Mouse (Mus musculus) right cerebral cortex, adult 2 months (tissue): ENCODE measurements around the gene Sh3pxd2a.

Experiments
- DNase-seq, 2 experiments: peaks; one replicate each; pipeline ENCODE4 v3.0.0; 2021 to 2022; ENCODE audit warnings: low spot score in 2 of 2

The Sh3pxd2a gene

GRCm38 (mm10) chr19:47439726-47440434 lies 24.3 kb downstream of the Sh3pxd2a start:
- DNase-seq, result no peak

DNA sequence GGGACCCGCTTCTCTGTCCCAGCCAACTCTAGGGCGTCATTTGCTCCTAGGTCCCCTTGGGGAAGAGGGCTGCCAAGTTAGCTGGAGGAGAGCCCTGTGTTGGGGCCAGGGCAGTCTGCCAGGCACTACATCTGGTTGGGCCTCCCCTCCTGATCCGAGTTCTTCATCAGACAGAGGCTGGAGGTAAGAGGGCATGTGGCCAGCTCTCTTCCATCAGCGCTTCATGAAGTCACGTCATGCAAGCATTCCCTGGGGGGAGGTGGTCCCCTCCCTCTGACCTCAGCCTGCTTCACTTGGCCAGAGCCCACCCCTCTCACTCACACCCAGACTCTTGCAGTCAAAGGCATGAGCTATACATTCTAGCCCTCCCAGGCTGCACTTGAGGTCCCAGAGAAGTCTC lies 25.8 kb downstream of the Sh3pxd2a start:
- DNase-seq, result no peak

GRCm38 (mm10) chr19:47437040-47437439 lies 27.2 kb downstream of the Sh3pxd2a start:
- DNase-seq, result no peak

DNA sequence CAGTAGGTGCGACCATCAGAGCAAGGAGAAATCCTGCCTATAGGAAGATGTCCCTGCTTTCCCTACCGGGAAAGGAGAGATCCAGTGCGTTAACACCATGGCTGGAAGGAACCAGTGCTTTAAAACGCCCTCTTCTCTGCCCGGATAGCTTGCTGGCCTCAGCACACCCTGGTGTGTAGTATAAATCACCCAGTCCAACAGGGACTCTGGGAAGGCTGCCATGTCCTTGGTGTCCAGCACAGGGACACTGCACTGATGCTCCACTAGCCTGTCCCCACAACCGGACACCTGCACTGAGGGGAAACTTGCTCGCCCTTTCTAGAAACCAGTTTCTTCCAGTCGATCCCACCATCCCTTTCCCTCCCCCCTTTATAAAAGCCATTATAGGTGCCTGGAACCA lies 28.0 kb downstream of the Sh3pxd2a start:
- no peak for DNase-seq

GRCm38 (mm10) chr19:47434655-47435054 lies 29.5 kb downstream of the Sh3pxd2a start:
- no peak for DNase-seq

DNA sequence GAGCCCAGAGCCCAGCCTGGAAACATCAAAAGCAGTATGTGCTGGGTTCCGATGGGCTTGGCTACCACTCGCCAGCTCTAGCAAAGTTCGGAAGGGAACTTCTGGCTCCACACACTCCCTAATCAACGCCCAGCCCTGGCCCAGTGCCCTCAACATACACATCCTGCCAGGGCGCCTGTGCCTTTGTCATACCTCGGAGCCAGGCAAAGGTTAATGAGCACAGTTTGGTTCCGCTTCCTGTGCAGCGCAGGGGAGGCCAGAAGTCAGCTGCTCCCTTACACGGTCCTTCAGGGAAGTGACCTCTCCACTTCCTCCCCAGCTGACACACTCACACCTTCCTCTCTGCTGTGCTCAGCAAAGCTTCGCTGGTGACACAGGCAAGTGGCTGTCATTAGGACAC lies 31.9 kb downstream of the Sh3pxd2a start:
- DNase-seq, result no peak

DNA sequence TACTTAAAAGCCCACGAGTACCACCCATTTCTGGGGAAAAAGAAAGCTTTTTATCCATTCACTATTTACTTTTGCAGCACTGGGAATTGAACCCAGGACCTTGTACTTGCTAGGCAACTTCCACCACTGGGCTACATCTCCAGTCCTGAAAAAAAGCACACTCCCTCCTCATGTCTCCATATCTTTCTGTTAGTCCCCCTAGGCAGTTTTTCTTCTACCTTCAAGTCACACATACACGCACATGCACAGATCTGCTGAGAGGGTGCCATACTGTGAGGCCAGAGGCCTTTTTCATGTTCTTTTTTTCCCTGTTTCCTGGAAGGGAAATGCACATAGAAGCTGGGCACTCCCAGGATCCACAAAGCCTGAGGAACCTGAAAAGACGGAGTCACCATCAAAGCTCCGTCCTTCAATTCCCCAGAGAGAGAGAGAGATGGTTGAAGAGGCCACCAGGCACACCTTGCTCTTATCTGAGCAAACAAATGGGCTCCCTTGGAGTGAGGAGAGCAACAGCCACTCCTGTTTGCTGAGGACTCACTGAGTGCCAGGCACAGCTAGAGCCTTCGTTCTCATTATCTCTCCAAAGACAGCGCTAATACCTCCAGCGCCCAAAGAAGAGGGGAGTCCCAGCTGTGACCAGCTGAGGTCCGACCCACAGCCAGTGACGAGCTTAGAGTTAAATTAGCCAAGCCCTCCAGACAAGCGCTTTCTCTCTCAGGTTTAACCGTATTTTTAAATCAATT lies 32.8 kb downstream of the Sh3pxd2a start:
- no peak for DNase-seq

DNA sequence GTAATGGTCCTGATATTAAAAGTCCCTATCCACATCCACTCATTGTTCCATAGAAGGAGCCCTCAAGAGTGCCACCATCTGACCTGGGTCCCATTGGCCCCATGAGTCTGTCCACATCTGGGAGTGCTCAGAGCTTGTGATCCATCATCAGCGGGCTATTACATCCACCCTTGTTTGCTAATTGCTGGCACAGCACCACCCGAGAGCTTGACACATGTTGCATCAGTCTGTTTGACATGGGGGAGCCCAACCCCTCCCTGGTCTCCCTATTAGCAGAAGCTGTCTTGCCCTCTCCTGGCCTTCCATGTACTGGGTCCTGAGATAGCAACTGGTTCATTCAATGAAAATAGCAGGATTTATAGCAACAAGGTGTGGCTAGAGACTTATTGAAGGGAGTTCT lies 34.0 kb downstream of the Sh3pxd2a start:
- DNase-seq, result no peak

GRCm38 (mm10) chr19:47429245-47429644 lies 35.0 kb downstream of the Sh3pxd2a start:
- DNase-seq, result no peak

DNA sequence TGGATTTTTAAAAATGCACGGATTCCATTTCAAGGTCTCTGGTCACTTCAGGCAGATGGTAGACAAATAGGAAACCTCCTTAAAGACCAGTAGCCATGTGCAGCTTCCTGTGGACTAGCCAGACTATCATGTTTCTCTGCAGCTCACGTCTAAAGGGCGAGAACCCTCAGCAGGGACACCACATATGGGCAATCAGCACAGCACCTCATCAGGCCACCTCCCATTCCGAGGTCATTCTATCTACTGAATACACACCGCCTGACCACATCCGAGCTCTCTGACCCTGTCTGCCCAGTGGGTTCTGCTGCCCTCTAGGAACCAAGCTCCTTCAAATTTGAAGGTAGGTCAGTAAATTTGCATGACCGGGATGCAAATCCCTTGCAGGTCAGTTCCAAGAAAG lies 35.4 kb downstream of the Sh3pxd2a start:
- DNase-seq, result no peak

DNA sequence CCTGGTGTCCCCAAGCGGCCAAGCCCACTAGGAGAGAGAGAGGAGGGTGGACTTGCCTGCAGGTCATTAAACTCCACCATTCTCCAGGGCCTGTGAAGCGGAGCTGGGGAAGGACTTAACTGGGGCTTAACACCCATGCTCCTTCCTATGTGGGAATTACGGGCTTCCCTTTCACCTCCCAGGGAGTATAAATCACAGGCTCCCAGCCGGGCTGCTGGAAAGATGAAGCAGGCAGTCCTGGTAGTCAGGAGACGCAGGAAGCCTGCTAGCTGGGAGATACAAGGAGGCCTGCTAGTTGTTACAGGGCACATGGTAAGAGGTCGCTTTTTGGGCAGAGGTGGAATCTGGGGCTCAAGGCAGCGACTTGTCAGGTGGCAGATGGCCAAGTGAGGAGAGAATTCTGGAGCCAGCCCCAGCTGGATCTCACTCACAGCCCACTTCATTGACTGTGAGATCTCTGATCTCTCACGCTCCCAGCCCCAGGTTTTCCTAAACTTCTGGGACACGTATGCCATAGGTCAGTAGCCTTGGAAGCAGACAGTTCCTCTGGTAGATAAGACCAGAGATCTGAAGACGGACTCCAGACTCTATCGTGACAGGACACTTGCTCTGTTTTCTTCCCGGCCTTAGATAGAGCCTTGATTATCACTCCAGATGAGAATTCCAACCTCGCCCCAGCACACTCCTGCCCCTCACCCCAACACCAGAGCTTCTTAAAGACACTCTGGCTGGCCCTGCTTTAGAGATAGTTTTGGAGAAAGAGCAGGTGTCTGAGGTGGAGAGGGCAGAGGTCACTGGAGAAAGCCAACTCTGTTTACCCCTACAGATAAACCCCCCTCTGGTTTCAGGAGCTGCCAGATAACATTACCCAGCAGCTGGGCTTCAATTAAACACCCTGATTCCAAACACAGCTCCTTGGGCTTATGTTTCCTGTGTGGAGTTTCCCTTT lies 36.1 kb downstream of the Sh3pxd2a start:
- no peak for DNase-seq

GRCm38 (mm10) chr19:47423632-47424031 lies 40.6 kb downstream of the Sh3pxd2a start:
- no peak for DNase-seq

- DNase-seq, result no peak
Observed at GRCm38 (mm10) chr19:47421128-47421898, 42.9 kb downstream of the Sh3pxd2a start.

DNA sequence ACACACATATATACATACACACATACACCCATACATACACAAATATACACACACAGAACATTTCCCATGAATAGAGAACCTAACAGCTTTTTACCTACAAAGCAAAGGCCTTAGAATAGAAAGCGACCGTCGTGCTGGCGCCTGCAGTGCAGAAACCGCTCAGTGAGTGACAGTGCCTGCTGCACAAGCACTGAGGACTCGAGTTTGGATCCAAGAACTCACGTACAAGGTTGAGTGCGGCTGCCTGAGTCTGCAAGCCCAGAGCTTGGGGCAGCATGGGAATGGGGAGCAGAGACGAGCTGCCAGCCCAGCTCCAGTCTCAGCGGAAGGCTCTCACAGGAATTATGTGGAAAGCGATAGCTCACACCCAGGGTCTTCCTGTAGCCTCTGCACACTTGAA lies 43.7 kb downstream of the Sh3pxd2a start:
- no peak for DNase-seq

DNA sequence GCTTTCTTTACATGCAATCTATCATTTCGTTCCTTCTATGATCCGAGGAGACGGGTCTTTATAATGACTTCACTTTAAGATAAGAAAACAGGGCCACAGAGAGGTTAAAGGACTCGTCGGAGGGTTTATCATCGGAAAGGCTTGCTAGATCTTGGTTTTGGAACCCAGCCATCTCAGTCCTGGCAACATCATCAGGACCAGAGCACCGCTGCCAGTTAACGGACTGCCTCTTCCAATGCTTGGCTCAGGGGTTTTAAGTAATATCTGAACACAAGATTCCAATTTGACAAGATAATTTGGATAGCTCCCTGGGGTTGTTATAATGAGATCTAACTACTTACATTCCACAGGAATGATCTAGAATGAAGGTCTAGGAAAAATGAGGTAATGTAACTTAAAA lies 45.0 kb downstream of the Sh3pxd2a start:
- no peak for DNase-seq

GRCm38 (mm10) chr19:47416161-47416560 lies 48.0 kb downstream of the Sh3pxd2a start:
- no peak for DNase-seq

DNA sequence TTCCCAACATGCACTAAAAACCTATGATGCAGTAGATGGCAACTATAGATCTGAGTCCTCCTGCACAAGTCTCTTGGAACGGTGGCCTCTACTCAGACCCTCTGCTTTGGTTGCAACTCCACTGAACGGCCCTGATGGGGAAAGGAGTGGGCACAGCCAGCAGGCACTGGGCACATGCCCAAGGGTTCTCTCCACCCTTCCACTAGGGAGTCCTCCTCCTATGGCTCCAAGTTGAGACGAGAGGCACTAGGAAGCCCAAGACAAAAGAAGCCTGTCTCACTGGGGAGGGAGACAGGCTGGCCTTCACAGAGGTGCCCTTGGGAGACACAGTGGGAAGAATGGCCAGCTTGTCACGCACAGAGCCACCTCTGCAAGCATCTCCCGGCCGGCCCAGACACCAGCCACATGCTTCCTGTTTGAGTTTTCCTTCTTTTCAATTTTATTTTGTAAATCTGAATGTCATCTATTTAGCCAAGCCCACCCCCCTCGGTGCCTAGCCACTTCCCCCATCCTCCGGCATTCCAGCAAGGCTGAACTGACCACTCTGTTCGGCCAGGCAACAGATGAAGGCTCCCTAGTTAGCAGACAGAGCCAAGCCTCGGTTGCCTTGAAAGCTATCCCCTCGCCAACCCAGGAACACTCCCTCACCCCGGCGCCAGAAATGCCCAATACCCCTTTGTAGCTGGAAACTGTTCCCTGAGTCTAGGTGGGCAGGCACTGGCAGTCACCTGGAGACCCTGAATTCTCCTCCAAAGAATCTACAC lies 49.9 kb downstream of the Sh3pxd2a start:
- no peak for DNase-seq

DNA sequence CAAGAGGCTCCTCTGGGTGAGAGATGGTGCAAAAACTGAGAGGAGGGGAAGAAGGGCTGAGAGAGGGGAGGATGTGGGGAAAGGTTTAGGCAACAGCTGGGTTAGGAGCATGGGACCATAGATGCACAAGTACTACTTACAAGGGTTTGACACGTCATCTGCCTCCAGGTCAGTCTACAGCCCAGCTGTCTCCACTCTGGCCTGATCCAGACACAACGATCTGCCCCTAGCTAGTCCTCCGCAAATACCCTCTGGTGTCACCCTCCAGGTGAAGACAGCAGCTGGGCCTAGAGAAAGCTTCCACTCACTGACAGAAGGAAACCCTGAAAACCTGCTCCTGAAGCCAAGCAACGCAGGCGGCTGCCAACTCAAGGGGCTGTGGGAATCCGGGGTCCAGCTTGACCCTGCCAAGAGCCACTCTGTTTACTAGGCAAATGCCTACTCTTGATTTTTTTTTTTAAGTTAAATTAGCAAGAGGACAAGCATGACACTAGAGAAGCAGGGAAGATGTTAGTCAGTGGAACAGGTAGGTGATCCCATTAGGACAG lies 50.7 kb downstream of the Sh3pxd2a start:
- DNase-seq, result no peak

DNA sequence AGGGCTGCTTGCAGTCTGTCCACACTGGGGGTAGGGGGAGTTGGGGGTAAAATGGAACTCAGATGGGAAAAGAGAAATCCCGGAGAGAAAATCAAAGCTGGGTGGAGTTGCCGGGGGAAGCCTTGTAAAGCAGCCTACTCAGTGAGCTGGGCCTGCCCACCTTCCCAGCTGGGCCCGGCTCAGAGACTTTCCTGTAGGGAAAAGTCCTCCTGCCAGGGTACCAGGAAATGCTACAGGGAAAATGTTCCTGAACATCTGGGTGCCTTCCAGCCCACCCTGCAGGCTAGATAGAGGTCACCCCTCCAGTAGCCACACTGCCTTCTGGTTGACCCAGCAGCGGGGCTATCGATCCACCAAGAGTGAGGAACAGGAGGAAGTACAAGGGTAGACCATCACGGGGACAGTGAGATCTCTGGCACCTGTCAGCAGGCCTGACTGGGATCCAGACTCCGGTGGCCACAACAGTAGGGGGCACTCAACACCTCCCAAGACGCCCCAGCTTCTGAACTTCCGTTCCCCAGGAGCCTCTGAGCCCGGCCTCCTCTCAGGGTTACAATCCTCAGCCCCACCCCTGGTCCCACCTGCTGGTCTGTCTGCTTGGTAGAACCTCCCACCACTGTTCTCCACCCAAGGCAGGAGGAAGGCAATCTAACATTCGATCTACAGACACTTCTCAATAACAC lies 51.5 kb downstream of the Sh3pxd2a start:
- DNase-seq, result no peak

- DNase-seq, result no peak
Observed at GRCm38 (mm10) chr19:47410301-47410700, 53.9 kb downstream of the Sh3pxd2a start.
